In the genomic region with DNA sequence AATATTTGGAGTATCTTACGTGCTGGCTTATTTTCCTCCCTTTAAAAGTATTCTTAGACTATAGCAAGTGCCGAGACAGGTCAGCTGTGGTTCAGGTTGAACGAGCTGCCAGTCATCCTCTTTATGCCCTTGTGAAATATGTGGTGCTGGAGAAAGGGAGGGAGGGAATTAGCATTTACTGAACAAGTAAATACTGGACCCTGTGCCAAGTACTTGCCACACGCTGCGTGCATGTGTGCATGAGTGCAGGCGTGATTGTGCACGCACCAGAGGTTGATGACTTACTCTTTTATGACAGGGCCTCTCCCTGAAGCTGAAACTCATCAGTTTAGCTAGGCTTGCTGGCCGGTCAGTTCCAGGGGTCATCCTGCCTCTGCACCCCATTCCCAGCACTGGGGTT, we compare ENCODE assay signal across 8 mouse cellular contexts.
DNase-seq lines count a peak whose midpoint lies in the region; ATAC-seq lines count a peak whose summit lies in the region.

No protein-coding gene starts in this region.

- no peaks in the 10 kb centered on the region for H3K36me3 ChIP-seq in forebrain, embryonic 12.5 days (replicated peaks)
- no peaks in the 10 kb centered on the region for H3K36me3 ChIP-seq in forebrain, embryonic 11.5 days (ENCODE audit: control insufficient read depth, insufficient read depth, low read length)
- H3K36me3 ChIP-seq in neural tube, embryonic 11.5 days (ENCODE audit: control insufficient read depth, insufficient read depth, low read length) = no peaks in the 10 kb centered on the region
- no peaks in the 10 kb centered on the region for H3K36me3 ChIP-seq in limb, embryonic 12.5 days

- H3K9ac ChIP-seq in forebrain, embryonic 12.5 days = no peak overlapping the region
- no peak overlapping the region for H3K9ac ChIP-seq in forebrain, embryonic 11.5 days (ENCODE audit: low read length)
- peak overlapping the region; percentile 7; the same call in 1 of the 2 replicates for H3K9ac ChIP-seq in neural tube, embryonic 11.5 days (ENCODE audit: low read length)
- H3K9ac ChIP-seq in limb, embryonic 12.5 days (replicated peaks) = no peak overlapping the region

- no peak overlapping the region for H3K4me2 ChIP-seq in forebrain, embryonic 12.5 days
- no peak overlapping the region for H3K4me2 ChIP-seq in forebrain, embryonic 11.5 days (ENCODE audit: low read depth, low read length, severe bottlenecking)
- H3K4me2 ChIP-seq in neural tube, embryonic 11.5 days (ENCODE audit: low read depth) = no peak overlapping the region
- H3K4me2 ChIP-seq in limb, embryonic 12.5 days = no peak overlapping the region; the same call in 1 of the 2 replicates

- DNase-seq in forebrain, embryonic 11.5 days (ENCODE audit: low spot score) = no peak
- no peak for DNase-seq in neural tube, embryonic 11.5 days (ENCODE audit: low spot score)
- DNase-seq in neural tube, embryonic 10.5 days (ENCODE audit: extremely low spot score, low spot score) = no peak
- no peak for DNase-seq in adrenal gland, postnatal 14 days

- H3K9me3 ChIP-seq in forebrain, embryonic 12.5 days = no peaks in the 10 kb centered on the region
- H3K9me3 ChIP-seq in forebrain, embryonic 11.5 days (ENCODE audit: control insufficient read depth, low read length) = no peaks in the 10 kb centered on the region
- H3K9me3 ChIP-seq in neural tube, embryonic 11.5 days (ENCODE audit: control insufficient read depth, low read length) = no peaks in the 10 kb centered on the region
- no peaks in the 10 kb centered on the region for H3K9me3 ChIP-seq in limb, embryonic 12.5 days

- H3K4me1 ChIP-seq in forebrain, embryonic 12.5 days = peaks cover 38% of the 10 kb centered on the region
- no peaks in the 10 kb centered on the region; the same call in 1 of the 2 replicates for H3K4me1 ChIP-seq in forebrain, embryonic 11.5 days (replicated peaks; ENCODE audit: control insufficient read depth, insufficient read depth, low read length)
- peaks cover 14% of the 10 kb centered on the region for H3K4me1 ChIP-seq in neural tube, embryonic 11.5 days (ENCODE audit: control insufficient read depth, insufficient read depth, low read length)
- peaks cover 74% of the 10 kb centered on the region for H3K4me1 ChIP-seq in limb, embryonic 12.5 days (replicated peaks)

- WGBS in forebrain, embryonic 12.5 days = 55% methylated on average over 8 of the region's 8 CpGs
- WGBS in forebrain, embryonic 11.5 days = 67% methylated on average over 8 of the region's 8 CpGs
- WGBS in neural tube, embryonic 11.5 days = 42% methylated on average over 8 of the region's 8 CpGs
- WGBS in limb, embryonic 12.5 days = 18% methylated on average over 8 of the region's 8 CpGs

- H3K4me3 ChIP-seq in forebrain, embryonic 12.5 days (replicated peaks) = no peak overlapping the region
- no peak overlapping the region for H3K4me3 ChIP-seq in forebrain, embryonic 11.5 days (ENCODE audit: low read depth, low read length)
- H3K4me3 ChIP-seq in neural tube, embryonic 11.5 days (ENCODE audit: low read depth, low read length) = no peak overlapping the region
- H3K4me3 ChIP-seq in limb, embryonic 12.5 days (replicated peaks) = no peak overlapping the region

- ATAC-seq in forebrain, embryonic 12.5 days (ENCODE audit: low FRiP score) = 0 out of 2 replicates have a peak, but pooled peaks have one; percentile 31
- ATAC-seq in forebrain, embryonic 11.5 days (replicated peaks; ENCODE audit: low FRiP score) = no peak
- ATAC-seq in neural tube, embryonic 11.5 days (ENCODE audit: insufficient read depth, low FRiP score, low TSS enrichment) = no peak
- ATAC-seq in limb, embryonic 12.5 days (ENCODE audit: insufficient number of reproducible peaks, insufficient read depth, low FRiP score, low TSS enrichment, low read depth) = no peak
- no peak for ATAC-seq in megakaryocyte, adult 5-6 weeks (ENCODE audit: poor library complexity, severe bottlenecking)
- no peak for ATAC-seq in frontal cortex, adult (ENCODE audit: low TSS enrichment)

- no peaks in the 10 kb centered on the region for H3K27me3 ChIP-seq in forebrain, embryonic 12.5 days
- H3K27me3 ChIP-seq in forebrain, embryonic 11.5 days (ENCODE audit: control insufficient read depth, insufficient read depth, low read length) = no peaks in the 10 kb centered on the region
- H3K27me3 ChIP-seq in neural tube, embryonic 11.5 days (ENCODE audit: control insufficient read depth, insufficient read depth, low read length) = no peaks in the 10 kb centered on the region
- H3K27me3 ChIP-seq in limb, embryonic 12.5 days = 0 out of 2 replicates have a peak, but pooled peaks cover 3% of the 10 kb centered on the region

- H3K27ac ChIP-seq in forebrain, embryonic 12.5 days = peak overlapping the region; percentile 37; the same call in 1 of the 2 replicates
- no peak overlapping the region for H3K27ac ChIP-seq in forebrain, embryonic 11.5 days (ENCODE audit: low read depth, low read length)
- no peak overlapping the region for H3K27ac ChIP-seq in neural tube, embryonic 11.5 days (ENCODE audit: low read depth, low read length)
- H3K27ac ChIP-seq in limb, embryonic 12.5 days = peak overlapping the region; percentile 66

Comparison
In these comparisons a context has a peak if more than half of its experiments do, and no peak if none do; other contexts are left out.
1. H3K27ac ChIP-seq: peak in forebrain, embryonic 12.5 days (single experiment) and limb, embryonic 12.5 days (single experiment); none in forebrain, embryonic 11.5 days (single experiment) and neural tube, embryonic 11.5 days (single experiment).